Mouse (Mus musculus): ENCODE measurements around the gene Serpinb9f.
"Not testable (repeated sequence)": the region's sequence is repeated elsewhere in the genome, so short reads cannot be mapped to it uniquely, and the experiment has no call there.

The Serpinb9f gene

DNA sequence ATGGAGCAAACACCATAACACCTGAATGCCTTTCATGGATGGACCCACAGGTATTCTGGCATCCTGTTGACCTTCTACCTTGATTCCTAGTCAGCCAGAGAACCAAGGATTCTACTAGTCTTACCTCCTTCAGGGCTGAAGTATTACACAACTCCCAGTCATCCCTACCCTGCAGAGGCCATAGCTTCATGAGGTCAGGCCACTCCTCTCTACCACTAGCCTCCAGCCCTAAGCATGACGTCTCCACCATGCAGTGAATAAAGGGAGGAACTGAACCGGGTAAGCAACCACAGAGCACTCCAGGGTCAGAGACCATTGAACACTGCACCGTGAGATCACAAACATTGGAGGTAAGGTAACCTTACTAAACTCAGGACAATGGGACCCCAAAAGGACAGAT, at the start of gene Serpinb9f:
TSS of gene Serpinb9f (plus strand) at position 301 of the 400 bp plus-strand sequence.
- DNase-seq (ENCODE audit: low spot score in 2 of 2), result not testable (repeated sequence)

DNA sequence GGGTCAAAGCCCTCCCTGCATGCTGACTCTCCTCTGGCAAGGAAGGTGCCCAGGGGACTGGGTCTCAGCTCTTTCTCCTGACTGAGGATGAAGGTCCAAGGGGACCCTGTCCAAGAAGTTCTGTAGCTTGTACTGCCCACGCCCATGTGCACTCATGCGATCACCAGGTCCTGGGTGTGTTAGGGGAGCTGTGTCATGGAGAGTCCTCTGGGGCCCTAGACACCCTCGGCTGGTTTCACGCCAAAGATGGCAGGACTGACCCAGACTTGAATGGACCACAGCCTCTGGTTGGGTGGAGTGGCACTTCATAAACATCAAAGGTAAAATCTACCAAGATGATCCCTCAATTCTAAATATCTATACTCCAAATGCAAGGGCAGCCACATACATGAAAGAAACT, 15.2 kb upstream of the Serpinb9f start:
- DNase-seq (ENCODE audit: low spot score in 2 of 2), result not testable (repeated sequence)

DNA sequence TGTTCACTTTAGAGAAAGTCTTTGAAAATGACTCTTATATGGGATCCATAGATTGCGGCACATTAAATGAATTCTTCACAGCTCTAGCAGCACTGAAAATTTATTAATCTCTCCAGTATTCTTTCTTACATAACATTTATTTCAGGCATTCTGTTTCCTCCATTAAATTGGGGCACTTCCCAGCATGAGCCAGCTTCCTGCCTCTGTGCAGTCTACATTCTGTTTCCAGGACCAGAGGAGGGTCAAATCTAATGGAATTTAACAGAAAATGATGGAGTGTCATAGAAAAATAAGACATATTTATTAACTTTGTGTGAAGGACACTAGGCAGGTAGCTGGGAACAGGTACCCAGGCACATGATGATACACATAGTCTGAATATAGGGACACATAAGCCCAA, 32.8 kb downstream of the Serpinb9f start:
- DNase-seq (ENCODE audit: low spot score in 2 of 2), result not testable (repeated sequence)

All from heart, adult 9 months (tissue).